Mouse (Mus musculus): ENCODE measurements around the gene Hoxb5. TPM values are rescaled to one million over a fixed set of nuclear protein-coding genes. Genes with fewer than 3 reads are reported as not detected.

The Hoxb5 gene
- polyA plus RNA-seq, 1 experiment from 2014 or later = 0.09 TPM

GRCm38 (mm10) chr11:96332618-96333032 lies 29.5 kb downstream of the Hoxb5 start:
- Histone ChIP-seq H3K27me3 (replicated peaks) (peaks cover 99% of the 10 kb centered on the region), H3K9me3 (no peaks in the 10 kb centered on the region), H3K27ac (no peak overlapping the region), H3K36me3 (replicated peaks) (no peaks in the 10 kb centered on the region), H3K9ac (no peak overlapping the region), H3K4me2 (no peak overlapping the region), H3K4me1 (no peaks in the 10 kb centered on the region; the same call in 1 of the 2 replicates), H3K4me3 (no peak overlapping the region)
- under 1% methylated on average over 35 of the region's 35 CpGs for WGBS
- ATAC-seq (replicated peaks) = no peak

GRCm38 (mm10) chr11:96333241-96334001 lies 30.3 kb downstream of the Hoxb5 start:
- Histone ChIP-seq H3K9me3 (no peaks in the 10 kb centered on the region), H3K4me1 (no peaks in the 10 kb centered on the region; the same call in 1 of the 2 replicates), H3K4me2 (no peak overlapping the region), H3K36me3 (replicated peaks) (no peaks in the 10 kb centered on the region), H3K27me3 (replicated peaks) (peaks cover 99% of the 10 kb centered on the region), H3K4me3 (no peak overlapping the region), H3K9ac (no peak overlapping the region), H3K27ac (no peak overlapping the region)
- ATAC-seq (replicated peaks) = no peak
- 3% methylated on average over 17 of the region's 17 CpGs for WGBS

- H3K9ac ChIP-seq = no peak overlapping the region
- H3K4me2 ChIP-seq = no peak overlapping the region
- 0% methylated on average over 2 of the region's 2 CpGs for WGBS
- no peaks in the 10 kb centered on the region for H3K36me3 ChIP-seq (replicated peaks)
- no peaks in the 10 kb centered on the region; the same call in 1 of the 2 replicates for H3K4me1 ChIP-seq
- no peak overlapping the region for H3K27ac ChIP-seq
- H3K27me3 ChIP-seq (replicated peaks) = peaks cover 99% of the 10 kb centered on the region
- H3K9me3 ChIP-seq = no peaks in the 10 kb centered on the region
- no peak for ATAC-seq (replicated peaks)
- H3K4me3 ChIP-seq = no peak overlapping the region
Measured at GRCm38 (mm10) chr11:96334002-96334364, 30.8 kb downstream of the Hoxb5 start.

GRCm38 (mm10) chr11:96334998-96335397 lies 31.9 kb downstream of the Hoxb5 start:
- Histone ChIP-seq H3K4me1 (no peaks in the 10 kb centered on the region; the same call in 1 of the 2 replicates), H3K9ac (no peak overlapping the region), H3K4me3 (no peak overlapping the region), H3K9me3 (no peaks in the 10 kb centered on the region), H3K27ac (no peak overlapping the region), H3K36me3 (replicated peaks) (no peaks in the 10 kb centered on the region), H3K27me3 (replicated peaks) (peaks cover 100% of the 10 kb centered on the region), H3K4me2 (no peak overlapping the region)
- no peak for ATAC-seq (replicated peaks)
- 36% methylated on average over 3 of the region's 3 CpGs for WGBS

DNA sequence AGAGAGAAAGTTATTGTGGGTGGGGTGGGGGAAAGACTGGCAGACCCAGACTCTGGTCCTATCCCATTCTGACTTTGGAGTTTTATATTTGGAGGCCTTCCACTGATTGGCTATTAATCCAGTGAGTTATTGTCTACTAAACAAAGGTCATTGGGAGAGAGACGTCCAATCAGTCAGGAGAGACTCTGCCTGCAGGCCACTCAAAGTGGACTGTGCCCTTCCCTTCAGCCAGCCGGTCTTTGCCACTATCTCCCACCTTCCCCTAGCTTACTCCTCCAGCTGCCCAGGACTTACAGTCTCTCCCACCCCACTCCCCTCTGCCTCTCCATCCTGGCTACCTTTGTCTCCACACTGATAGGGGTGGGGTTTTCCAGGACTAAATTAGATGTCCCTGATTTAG lies 33.5 kb downstream of the Hoxb5 start:
- no peaks in the 10 kb centered on the region for H3K36me3 ChIP-seq (replicated peaks)
- no peak overlapping the region for H3K27ac ChIP-seq
- no peak for ATAC-seq (replicated peaks)
- 5% methylated on average over 2 of the region's 2 CpGs for WGBS
- H3K4me1 ChIP-seq = peaks cover 3% of the 10 kb centered on the region; the same call in 1 of the 2 replicates
- H3K9ac ChIP-seq = no peak overlapping the region
- peaks cover 98% of the 10 kb centered on the region for H3K27me3 ChIP-seq (replicated peaks)
- H3K4me3 ChIP-seq = no peak overlapping the region
- no peaks in the 10 kb centered on the region for H3K9me3 ChIP-seq
- no peak overlapping the region for H3K4me2 ChIP-seq

DNA sequence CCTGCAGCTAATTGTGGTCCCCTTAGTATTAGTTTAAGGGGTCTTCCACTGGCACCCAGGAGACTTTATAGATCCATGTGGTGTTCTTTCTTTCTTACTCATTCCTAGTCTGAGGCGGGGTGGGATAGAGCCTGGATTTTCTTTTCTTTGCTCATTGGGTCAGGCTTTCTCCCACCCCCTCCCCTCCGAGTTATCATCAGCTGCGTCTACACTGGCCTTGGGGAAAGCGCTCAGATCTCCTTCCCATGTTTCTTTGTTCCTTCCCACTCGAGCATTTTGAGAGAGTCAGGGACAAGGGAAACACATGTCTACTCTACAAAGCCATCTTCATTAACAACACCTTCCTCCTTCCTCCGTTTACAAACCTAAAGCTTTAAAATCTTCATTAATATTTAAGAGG lies 33.9 kb downstream of the Hoxb5 start:
- Histone ChIP-seq H3K27me3 (replicated peaks) (peaks cover 98% of the 10 kb centered on the region), H3K27ac (no peak overlapping the region), H3K4me2 (no peak overlapping the region), H3K36me3 (replicated peaks) (no peaks in the 10 kb centered on the region), H3K9me3 (no peaks in the 10 kb centered on the region), H3K4me3 (no peak overlapping the region), H3K4me1 (peaks cover 3% of the 10 kb centered on the region; the same call in 1 of the 2 replicates), H3K9ac (no peak overlapping the region)
- no peak for ATAC-seq (replicated peaks)
- WGBS = under 1% methylated on average over 6 of the region's 6 CpGs

DNA sequence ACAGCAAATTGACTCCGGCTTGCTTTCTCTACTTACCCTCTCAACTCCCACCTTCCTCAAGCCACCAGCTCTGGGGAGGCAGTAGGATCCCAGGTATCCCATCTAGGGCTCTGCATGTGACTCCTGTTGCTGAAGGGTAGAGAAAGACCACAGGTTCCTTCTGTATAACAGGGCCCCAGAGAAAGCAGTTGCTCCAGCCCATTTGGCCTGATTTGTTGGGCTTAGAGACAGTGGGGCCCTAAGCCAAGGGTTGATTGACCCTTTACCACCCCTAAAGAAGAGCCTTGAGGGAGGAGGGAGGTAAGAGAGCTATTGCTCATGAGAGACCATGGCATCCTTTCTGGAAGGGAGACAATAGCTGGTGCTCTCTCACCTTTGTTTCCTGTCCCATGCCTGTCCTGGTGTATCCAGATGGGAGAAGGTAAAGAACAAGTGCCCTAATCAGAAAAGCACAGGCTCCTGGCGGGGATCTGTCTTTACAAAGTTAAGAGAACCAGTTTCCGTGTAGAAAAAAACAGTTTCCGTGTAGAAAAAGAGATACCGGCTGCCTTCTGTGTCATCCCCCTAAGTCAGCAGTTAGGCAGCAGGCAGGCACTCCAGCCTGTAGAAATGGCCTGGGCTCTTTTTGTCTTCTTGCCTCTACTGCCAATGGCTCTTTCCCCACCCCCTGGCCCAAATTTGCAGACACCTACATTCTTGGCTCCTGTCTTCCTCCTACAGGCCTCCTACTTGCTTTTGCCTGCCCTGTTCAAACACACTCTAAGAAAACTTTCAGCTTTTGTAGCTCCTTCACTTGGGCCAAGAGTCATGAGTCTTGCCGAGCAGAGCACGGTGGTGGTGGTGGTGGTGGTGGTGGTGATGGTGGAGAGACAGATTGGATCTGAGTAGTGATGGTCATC lies 36.1 kb downstream of the Hoxb5 start:
- H3K9ac ChIP-seq = no peak overlapping the region
- no peak for ATAC-seq (replicated peaks)
- 0 out of 2 replicates have a peak, but pooled peaks cover 3% of the 10 kb centered on the region for H3K4me1 ChIP-seq
- 11% methylated on average over 7 of the region's 7 CpGs for WGBS
- no peak overlapping the region for H3K4me3 ChIP-seq
- no peak overlapping the region for H3K27ac ChIP-seq
- no peaks in the 10 kb centered on the region for H3K36me3 ChIP-seq (replicated peaks)
- H3K9me3 ChIP-seq = no peaks in the 10 kb centered on the region
- no peak overlapping the region for H3K4me2 ChIP-seq
- H3K27me3 ChIP-seq (replicated peaks) = peaks cover 97% of the 10 kb centered on the region

GRCm38 (mm10) chr11:96340698-96341365 lies 37.7 kb downstream of the Hoxb5 start:
- ATAC-seq (replicated peaks) = no peak
- H3K27ac ChIP-seq = no peak overlapping the region
- H3K9me3 ChIP-seq = no peaks in the 10 kb centered on the region
- H3K4me3 ChIP-seq = no peak overlapping the region
- H3K36me3 ChIP-seq (replicated peaks) = no peaks in the 10 kb centered on the region
- H3K4me1 ChIP-seq = peaks cover 9% of the 10 kb centered on the region; the same call in 1 of the 2 replicates
- peaks cover 97% of the 10 kb centered on the region for H3K27me3 ChIP-seq (replicated peaks)
- H3K4me2 ChIP-seq = no peak overlapping the region
- WGBS = under 1% methylated on average over 17 of the region's 36 CpGs
- H3K9ac ChIP-seq = no peak overlapping the region

DNA sequence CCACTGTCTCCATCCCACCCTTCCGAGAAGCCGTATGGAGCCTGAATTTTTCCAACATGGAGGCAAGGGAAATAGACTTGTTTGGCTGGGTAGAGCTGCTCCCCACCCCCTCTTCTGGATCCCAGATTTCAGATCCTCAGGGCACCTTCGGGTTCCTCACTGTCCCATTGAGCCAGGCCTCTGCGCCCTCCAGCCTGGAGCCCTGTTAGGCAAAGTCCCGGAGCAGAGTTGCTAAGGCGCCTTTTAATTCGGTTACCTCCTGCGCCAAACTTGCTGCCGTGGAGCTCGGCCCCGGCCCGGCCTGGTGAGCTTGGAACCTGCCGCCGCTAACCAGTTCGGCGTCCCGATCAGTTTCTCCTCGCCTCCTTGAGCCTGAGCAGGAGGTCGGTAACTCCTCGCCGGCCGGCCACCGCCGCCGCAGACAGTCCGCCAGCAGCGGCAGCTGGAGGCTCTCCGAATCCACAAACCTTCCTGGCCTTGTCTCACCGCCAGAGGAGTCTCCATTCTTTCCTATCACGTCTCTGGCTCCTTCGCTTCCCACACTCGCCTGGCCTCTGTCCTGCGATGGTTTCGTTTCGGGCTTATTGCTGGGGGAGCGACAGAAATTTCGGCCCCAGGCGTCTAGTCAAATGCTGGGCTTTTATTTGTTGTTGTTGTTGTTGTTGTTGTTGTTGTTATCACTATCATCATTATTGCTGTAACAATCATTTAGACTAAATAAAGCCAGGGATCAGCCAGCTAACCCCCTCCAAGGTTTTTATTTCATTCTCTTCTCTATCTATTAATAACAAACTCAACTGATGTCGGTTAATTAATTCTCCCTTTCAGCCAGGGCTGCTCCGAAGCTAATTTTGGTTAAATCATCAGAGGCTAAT lies 38.8 kb downstream of the Hoxb5 start:
- H3K27ac ChIP-seq = no peak overlapping the region
- no peak overlapping the region for H3K9ac ChIP-seq
- H3K4me2 ChIP-seq = no peak overlapping the region
- no peaks in the 10 kb centered on the region for H3K36me3 ChIP-seq (replicated peaks)
- peaks cover 9% of the 10 kb centered on the region; the same call in 1 of the 2 replicates for H3K4me1 ChIP-seq
- WGBS = under 1% methylated on average over 40 of the region's 40 CpGs
- peaks cover 97% of the 10 kb centered on the region for H3K27me3 ChIP-seq (replicated peaks)
- H3K9me3 ChIP-seq = no peaks in the 10 kb centered on the region
- no peak for ATAC-seq (replicated peaks)
- no peak overlapping the region for H3K4me3 ChIP-seq

GRCm38 (mm10) chr11:96342576-96342930 lies 39.4 kb downstream of the Hoxb5 start:
- Histone ChIP-seq H3K4me2 (no peak overlapping the region), H3K4me1 (peaks cover 9% of the 10 kb centered on the region; the same call in 1 of the 2 replicates), H3K9me3 (no peaks in the 10 kb centered on the region), H3K36me3 (replicated peaks) (no peaks in the 10 kb centered on the region), H3K9ac (no peak overlapping the region), H3K27ac (no peak overlapping the region), H3K27me3 (replicated peaks) (peaks cover 95% of the 10 kb centered on the region), H3K4me3 (no peak overlapping the region)
- no peak for ATAC-seq (replicated peaks)
- 5% methylated on average over 4 of the region's 4 CpGs for WGBS

- 4% methylated on average over 2 of the region's 2 CpGs for WGBS
- Histone ChIP-seq H3K27me3 (replicated peaks) (peaks cover 94% of the 10 kb centered on the region), H3K4me1 (peaks cover 9% of the 10 kb centered on the region; the same call in 1 of the 2 replicates), H3K27ac (no peak overlapping the region), H3K4me3 (no peak overlapping the region), H3K9ac (no peak overlapping the region), H3K4me2 (no peak overlapping the region), H3K36me3 (replicated peaks) (no peaks in the 10 kb centered on the region), H3K9me3 (no peaks in the 10 kb centered on the region)
- no peak for ATAC-seq (replicated peaks)
Measured at GRCm38 (mm10) chr11:96343206-96343745, 40.1 kb downstream of the Hoxb5 start.

Data from midbrain, embryonic 15.5 days (tissue).